Mouse (Mus musculus): Measurements from ENCODE around the gene Rbm12. TPM values are rescaled to one million over a fixed set of nuclear protein-coding genes. Genes with fewer than 3 reads are reported as not detected.

Gene Rbm12
- total RNA-seq, 1 experiment from 2014 or later = 11.0 TPM

DNA sequence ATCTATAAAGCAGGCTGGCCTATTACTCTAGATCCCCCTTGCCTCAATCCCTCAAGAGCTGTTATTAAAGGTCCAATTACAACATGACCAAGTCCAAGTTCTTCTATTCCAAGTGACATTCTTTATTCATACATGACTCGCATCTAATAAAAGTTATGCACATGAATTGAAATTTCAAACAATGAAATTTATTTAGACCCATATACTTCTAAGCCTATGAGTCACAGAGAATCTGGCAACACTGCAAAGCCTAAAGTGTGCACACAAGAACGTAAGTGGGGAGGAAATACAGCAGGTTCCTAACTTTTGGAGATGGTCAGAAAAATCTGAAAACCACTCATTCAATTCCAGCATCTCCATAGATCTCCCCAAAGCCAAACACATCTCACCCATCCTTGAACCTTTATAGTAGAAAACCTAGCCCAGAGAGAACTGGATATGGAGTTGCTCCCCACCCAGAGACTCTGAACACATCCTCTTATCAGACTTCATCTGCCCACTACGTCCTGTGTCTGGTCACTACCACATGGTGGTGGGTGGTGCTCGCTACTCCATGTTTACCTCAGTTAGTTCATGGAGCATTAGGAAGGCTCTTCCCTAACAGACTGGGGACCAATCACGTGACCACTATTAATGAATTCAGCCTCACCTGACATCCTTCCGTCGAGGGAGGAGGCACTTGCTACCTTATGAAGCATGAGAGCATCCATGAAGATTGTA, 24.2 kb downstream of the Rbm12 start:
- ATAC-seq (replicated peaks; ENCODE audit: insufficient number of reproducible peaks, low FRiP score, low TSS enrichment, poor library complexity, severe bottlenecking) = no peak

DNA sequence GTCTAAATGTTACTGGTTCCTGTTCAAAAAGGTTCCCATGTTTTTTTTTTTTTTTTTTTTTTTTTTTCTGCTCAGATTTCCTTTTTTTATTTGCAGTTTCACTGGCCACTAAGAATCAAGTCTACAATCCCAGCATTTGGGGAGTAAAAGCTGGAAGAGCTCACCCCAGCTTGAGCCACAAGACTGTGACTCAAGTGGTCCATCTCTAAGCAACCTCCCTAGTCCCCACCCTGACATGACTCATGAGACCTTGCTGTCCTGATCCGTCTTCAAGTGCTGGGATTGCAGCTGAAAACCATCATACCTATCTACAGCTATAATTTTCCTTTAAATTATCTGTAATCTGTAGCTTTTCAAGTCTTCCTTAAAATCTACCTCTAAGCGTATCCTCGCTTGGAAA, 27.2 kb downstream of the Rbm12 start:
- ATAC-seq (replicated peaks; ENCODE audit: insufficient number of reproducible peaks, low FRiP score, low TSS enrichment, poor library complexity, severe bottlenecking) = no peak

DNA sequence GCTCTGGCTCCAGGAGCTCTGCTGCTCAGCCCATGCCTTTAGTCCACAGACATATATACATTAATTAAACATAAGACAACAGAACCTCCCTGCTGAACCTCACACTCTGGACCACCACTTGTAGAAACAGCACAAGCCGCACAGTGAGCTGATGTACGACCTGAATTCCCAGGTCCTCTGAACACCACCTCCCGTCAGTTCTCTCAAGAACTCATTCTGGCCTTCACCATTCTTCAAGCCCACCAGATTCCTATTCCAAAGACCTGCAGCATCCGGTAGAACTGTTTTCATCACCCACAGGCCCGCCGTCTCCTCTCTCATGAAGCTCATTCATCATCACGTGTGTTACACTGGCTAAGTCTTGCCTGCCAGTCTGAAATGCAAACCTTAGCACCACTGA, 31.4 kb downstream of the Rbm12 start:
- no peak for ATAC-seq (replicated peaks; ENCODE audit: insufficient number of reproducible peaks, low FRiP score, low TSS enrichment, poor library complexity, severe bottlenecking)

DNA sequence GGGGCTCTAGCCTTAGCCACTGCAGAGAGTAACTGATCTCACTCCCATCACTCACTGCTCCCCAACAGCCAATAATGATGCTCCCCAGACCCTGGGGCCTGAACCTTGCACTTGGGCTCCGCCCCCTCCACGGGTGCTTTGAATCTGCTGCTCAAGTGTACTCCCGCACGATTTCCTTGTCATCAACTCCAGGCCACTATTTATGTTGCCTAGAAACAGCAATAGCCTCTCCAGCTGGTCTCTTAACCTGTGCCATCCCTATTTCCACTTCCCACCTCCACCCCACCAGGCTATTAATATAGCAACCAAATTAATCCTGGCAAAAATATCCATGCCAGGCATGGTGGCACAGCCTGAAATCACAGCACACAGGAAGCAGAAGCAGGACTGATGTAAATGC, 32.1 kb downstream of the Rbm12 start:
- no peak for ATAC-seq (replicated peaks; ENCODE audit: insufficient number of reproducible peaks, low FRiP score, low TSS enrichment, poor library complexity, severe bottlenecking)

DNA sequence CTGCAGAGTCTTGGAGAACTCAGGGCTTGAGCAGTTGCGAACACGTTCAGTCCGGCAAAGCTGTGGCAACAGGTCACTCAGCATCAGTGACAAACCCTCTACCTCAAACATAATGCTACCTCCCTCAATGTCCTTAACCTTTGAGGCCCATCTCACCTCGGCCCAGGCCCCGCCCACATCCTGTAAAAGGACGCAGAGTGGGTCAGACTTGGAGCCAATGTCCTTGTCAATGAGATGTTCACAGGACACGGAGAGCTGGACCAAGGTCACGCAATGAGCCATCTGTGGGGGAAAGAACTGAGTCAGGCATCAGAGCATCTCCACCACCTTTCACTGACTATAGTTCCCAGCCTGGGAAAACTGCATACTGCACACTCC, 32.6 kb downstream of the Rbm12 start:
- no peak for ATAC-seq (replicated peaks; ENCODE audit: insufficient number of reproducible peaks, low FRiP score, low TSS enrichment, poor library complexity, severe bottlenecking)

DNA sequence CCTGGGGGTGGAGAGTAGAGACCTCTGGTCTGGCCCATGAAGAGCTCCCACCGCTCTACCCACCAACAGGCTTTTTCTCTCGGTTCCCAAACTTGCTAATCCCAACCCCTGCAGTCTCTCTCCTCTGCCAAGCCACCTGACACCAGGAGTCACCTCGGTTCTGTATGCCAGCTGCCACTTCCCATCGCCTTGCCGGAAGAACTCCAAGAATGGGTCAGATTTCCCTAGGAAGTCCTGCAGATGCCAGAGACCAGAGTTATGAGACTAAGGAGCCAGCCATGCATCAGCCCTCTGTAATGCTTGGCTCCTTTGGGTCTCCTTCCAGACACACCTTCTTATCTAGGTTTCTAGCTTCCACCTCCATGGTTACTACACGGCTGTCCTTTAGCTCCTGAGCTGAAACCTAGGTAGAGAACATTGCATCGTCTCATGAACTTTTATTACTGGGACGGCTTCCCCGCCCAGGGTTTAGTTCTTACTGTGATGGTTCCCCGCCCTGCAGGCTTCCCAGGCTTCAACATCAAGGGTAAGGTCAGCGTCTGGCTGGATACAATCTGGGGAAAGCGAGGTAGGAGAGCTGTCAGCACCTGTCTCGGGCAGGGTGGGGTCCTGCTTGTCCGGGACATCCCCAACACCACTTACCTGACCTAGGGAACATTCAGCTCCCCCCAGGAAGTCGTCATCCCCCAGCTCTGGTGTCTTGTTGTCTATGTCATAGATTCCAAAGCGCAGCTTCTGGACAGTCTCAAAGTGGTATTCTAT, 33.2 kb downstream of the Rbm12 start:
- no peak for ATAC-seq (replicated peaks; ENCODE audit: insufficient number of reproducible peaks, low FRiP score, low TSS enrichment, poor library complexity, severe bottlenecking)

DNA sequence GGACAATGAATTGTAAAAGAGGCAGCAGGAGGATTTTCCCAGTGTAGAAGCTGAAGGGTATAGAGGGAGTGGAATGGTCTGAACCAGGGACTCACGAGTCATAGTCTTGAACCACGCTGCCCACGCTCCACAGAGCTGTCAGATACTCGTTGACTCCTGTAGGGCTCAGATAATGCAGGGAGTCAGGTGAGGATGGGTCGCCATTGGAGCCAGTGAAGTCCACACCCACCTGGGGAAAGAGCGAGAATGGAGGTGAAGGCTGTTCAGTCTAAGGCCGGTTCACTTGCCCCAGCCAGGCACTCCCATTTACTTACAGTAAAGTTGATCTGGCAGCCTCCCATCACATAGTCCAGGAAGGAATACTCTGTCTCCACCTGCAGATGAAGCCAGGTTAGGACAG, 34.3 kb downstream of the Rbm12 start:
- ATAC-seq (replicated peaks; ENCODE audit: insufficient number of reproducible peaks, low FRiP score, low TSS enrichment, poor library complexity, severe bottlenecking) = no peak

DNA sequence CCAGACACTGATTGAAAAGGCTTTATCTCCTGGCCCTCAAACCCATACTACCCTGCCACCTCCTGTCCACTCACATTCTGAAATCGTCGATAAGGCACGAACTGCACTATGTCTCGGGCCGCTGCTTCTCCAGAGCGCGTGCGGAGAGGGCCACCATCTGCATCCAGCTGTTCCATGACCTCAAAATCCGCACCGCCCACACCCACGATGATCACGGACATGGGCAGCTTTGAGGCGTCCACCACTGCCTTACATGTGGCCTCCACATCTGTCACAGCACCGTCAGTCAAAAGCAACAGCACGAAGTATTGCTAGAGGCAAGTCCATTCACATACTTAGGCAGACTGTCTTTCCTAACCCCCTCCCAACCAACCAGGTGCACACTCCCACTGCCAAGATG, 38.1 kb downstream of the Rbm12 start:
- ATAC-seq (replicated peaks; ENCODE audit: insufficient number of reproducible peaks, low FRiP score, low TSS enrichment, poor library complexity, severe bottlenecking) = no peak

DNA sequence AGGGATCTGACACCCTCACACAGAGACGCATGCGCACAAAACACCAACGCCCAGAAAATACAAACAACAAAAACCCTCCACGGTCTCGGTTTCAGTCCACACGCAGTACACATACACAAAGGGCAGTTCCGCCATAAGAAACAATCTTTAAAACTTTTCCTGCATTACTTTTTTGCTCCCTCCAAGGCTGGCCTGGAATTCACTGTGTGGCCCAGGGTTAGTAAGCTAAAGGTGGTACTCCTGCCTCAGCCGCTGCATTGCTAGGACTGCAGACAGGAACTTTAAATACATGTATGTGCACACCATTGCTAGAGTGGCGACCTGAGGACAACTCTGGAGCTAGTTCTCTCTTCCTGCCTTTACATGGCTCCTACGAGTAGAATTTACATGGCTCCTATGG, 40.5 kb downstream of the Rbm12 start:
- no peak for ATAC-seq (replicated peaks; ENCODE audit: insufficient number of reproducible peaks, low FRiP score, low TSS enrichment, poor library complexity, severe bottlenecking)

DNA sequence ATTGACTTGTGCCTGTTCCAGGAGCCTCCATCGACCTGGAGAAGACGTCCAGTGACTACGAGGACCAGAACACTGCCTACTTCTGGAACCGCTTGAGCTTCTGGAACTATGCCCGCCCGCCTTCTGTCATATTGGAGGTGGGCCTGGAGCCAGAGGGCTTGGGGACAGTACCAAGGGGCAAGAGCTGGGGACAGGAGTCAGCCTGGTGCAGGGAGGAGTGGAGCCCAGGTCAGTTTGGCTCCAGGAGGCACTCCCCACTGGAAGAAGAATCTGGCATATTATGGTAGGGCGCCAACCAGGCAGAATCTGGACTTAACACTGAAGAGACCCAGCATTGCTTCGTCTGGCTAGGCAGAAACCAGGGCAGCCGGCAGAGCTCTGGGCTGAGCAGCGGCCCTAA, 43.9 kb downstream of the Rbm12 start:
- no peak for ATAC-seq (replicated peaks; ENCODE audit: insufficient number of reproducible peaks, low FRiP score, low TSS enrichment, poor library complexity, severe bottlenecking)

- no peak; the same call in 1 of the 2 replicates for ATAC-seq (replicated peaks; ENCODE audit: insufficient number of reproducible peaks, low FRiP score, low TSS enrichment, poor library complexity, severe bottlenecking)
Observed at GRCm38 (mm10) chr2:156066126-156066525, 45.7 kb downstream of the Rbm12 start.

DNA sequence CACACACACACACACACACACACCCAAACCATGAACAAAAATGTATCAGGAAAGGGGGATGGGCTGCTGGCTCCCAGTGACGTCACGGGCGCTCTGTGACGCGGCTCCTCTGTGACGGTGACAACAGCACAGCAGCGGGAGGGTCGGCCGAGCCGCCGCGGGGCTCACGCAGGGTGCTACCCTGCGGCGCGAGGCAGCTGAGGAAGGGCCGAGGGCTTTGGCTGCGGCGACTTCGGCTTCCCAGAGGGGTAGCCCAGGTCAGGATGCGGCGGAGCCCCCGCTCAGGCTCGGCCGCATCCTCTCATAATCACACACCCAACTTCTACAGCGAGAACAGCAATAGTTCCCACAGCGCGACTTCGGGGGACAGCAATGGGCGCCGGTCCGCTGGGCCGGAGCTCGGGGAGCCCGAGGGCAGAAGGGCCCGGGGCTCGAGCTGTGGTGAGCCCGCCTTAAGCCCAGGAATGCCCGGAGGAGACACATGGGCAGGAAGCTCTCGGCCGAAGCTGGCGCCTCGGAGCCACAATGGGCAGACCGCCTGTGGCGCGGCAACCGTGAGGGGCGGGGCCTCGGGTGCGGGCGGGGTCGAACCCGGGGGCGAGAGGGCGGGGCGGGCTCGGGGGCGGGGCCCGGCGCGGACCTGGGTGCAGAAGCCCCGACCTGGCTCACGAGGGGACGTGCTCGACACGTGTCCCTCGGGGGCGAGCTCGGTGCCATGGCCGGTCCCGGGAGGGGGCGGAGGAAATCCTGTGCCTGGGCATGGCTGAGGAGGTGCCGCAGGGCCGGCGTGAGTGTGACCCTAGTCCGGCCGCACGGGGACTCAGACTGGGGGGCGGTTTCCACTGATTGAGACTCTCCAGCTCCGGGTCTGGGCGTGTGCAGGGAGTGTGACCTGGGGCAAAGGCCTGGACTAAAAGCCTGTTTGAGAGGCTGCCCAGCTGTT, 46.4 kb downstream of the Rbm12 start, which contains the start of gene Spag4:
Gene Spag4 (plus strand): TSS at position 77 of the 943 bp plus-strand sequence.
- 0 out of 2 replicates have a peak, but pooled peaks have one; percentile 34 for ATAC-seq (replicated peaks; ENCODE audit: insufficient number of reproducible peaks, low FRiP score, low TSS enrichment, poor library complexity, severe bottlenecking)

- ATAC-seq (replicated peaks; ENCODE audit: insufficient number of reproducible peaks, low FRiP score, low TSS enrichment, poor library complexity, severe bottlenecking) = 0 out of 2 replicates have a peak, but pooled peaks have one; percentile 13
Observed at GRCm38 (mm10) chr2:156052816-156053215, 59.0 kb downstream of the Rbm12 start, which contains the start of gene Fer1l4. Gene Fer1l4, minus strand, starts transcription at chr2:156052947.

- ATAC-seq (replicated peaks; ENCODE audit: insufficient number of reproducible peaks, low FRiP score, low TSS enrichment, poor library complexity, severe bottlenecking) = no peak
Observed at GRCm38 (mm10) chr2:156047929-156048328, 63.8 kb downstream of the Rbm12 start.

DNA sequence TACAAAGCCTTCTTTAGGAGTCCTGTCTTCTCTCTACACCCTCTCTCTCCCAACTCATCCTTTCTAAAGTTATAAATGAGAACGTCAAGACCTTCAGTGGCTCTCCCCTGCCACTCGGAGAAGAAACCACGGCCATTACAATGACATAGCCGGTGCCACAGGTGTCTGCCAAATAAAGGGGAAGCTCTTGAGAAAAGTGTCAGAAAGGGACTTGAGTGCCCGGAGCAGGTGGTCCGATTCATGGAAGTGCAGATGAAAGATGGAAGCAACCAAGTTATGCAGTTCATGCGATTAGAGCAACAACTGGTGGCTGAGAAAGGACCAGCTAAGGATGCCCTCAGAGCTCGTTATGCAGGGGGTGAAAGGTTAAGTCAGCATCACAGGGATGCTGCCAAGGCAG, 68.9 kb downstream of the Rbm12 start:
- ATAC-seq (replicated peaks; ENCODE audit: insufficient number of reproducible peaks, low FRiP score, low TSS enrichment, poor library complexity, severe bottlenecking) = no peak

All from monocyte, adult 5-6 weeks (primary cell).